Mouse (Mus musculus) neural tube, embryonic 14.5 days (tissue): ENCODE data around the gene Cdk14. TPM values are rescaled to one million over a fixed set of nuclear protein-coding genes. Genes with fewer than 3 reads are reported as not detected.
A peak's percentile ranks its signal among the peaks of the same experiment; 100 is the strongest.
"Not testable (repeated sequence)": the region's sequence is repeated elsewhere in the genome, so short reads cannot be mapped to it uniquely, and the experiment has no call there.

Experiments
- ATAC-seq: fragments of 200-750 bp; cut with Nextera tagmentation; 2 replicates; pipeline ENCODE4 v1.8.0; 2017; ENCODE audit warnings: low read depth, mild to moderate bottlenecking, moderate TSS enrichment, moderate library complexity
- H3K27ac ChIP-seq: fragments of 300-500 bp; sonication (generic); 2 replicates; pipeline ENCODE4 v1.5.1; 2014; ENCODE audit warnings: low read depth, mild to moderate bottlenecking, control low read depth, low read length, moderate library complexity, mixed read lengths
- H3K27me3 ChIP-seq: fragments of 300-500 bp; sonication (generic); 2 replicates; pipeline ENCODE4 v1.6.1; 2014; ENCODE audit warnings: low read length; ENCODE audit not compliant: control insufficient read depth, insufficient read depth
- H3K36me3 ChIP-seq: fragments of 300-500 bp; sonication (generic); 2 replicates; pipeline ENCODE4 v1.6.1; 2014; ENCODE audit warnings: low read length, mixed read lengths; ENCODE audit not compliant: control insufficient read depth, insufficient read depth
- H3K4me1 ChIP-seq: fragments of 300-500 bp; sonication (generic); 2 replicates; pipeline ENCODE4 v1.6.1; 2014; ENCODE audit warnings: low read length; ENCODE audit not compliant: control insufficient read depth, insufficient read depth
- H3K4me2 ChIP-seq: fragments of 300-500 bp; sonication (generic); 2 replicates; pipeline ENCODE4 v1.6.1; 2014; ENCODE audit warnings: mild to moderate bottlenecking, low read depth, low read length, control low read depth
- H3K4me3 ChIP-seq: fragments of 300-500 bp; sonication (generic); 2 replicates; pipeline ENCODE4 v1.5.1; 2014; ENCODE audit warnings: low read depth, low read length, control low read depth, mixed read lengths
- H3K9ac ChIP-seq: fragments of 300-500 bp; sonication (generic); replicated peaks from 2 replicates; pipeline ENCODE4 v1.6.1; 2014; ENCODE audit warnings: low read depth, mild to moderate bottlenecking, control low read depth, low read length, mixed read lengths
- H3K9me3 ChIP-seq: fragments of 300-500 bp; sonication (generic); 2 replicates; pipeline ENCODE4 v1.6.1; 2016; ENCODE audit warnings: low read length; ENCODE audit not compliant: control insufficient read depth
- WGBS: fragments of 180-500 bp; shearing (Covaris S2); extraction: QIAGEN DNeasy Blood & Tissue Kit; methylation state at CpG from one replicate; pipeline ENCODE4 v1.1.7; 2014; 5-methylcytosine and 5-hydroxymethylcytosine counted together
- polyA plus RNA-seq: library from polyadenylated mRNA; unstranded; fragments of >200 nt; fragmentation: Nextera tagmentation; extraction: Ambion mirVana; gene quantifications from 2 replicates; pipeline ENCODE4 v1.2.1, GENCODE M21; 2014

Gene Cdk14
- polyA plus RNA-seq, 1 experiment from 2014 or later = 53.5 TPM

- Histone ChIP-seq H3K4me3 (no peak overlapping the region), H3K9me3 (no peaks in the 10 kb centered on the region), H3K4me1 (no peaks in the 10 kb centered on the region), H3K9ac (no peak overlapping the region), H3K4me2 (no peak overlapping the region), H3K36me3 (no peaks in the 10 kb centered on the region), H3K27me3 (no peaks in the 10 kb centered on the region), H3K27ac (no peak overlapping the region)
- ATAC-seq = no peak
Observed at GRCm38 (mm10) chr5:5243648-5244047, 176.5 kb downstream of the Cdk14 start.

GRCm38 (mm10) chr5:5242704-5243103 is 177.4 kb downstream of the Cdk14 start:
- no peak overlapping the region for H3K4me2 ChIP-seq
- H3K9ac ChIP-seq = no peak overlapping the region
- H3K4me3 ChIP-seq = no peak overlapping the region
- no peak for ATAC-seq
- no peaks in the 10 kb centered on the region for H3K36me3 ChIP-seq
- 70% methylated on average over 5 of the region's 5 CpGs for WGBS
- no peaks in the 10 kb centered on the region for H3K9me3 ChIP-seq
- H3K4me1 ChIP-seq = no peaks in the 10 kb centered on the region
- no peaks in the 10 kb centered on the region for H3K27me3 ChIP-seq
- no peak overlapping the region for H3K27ac ChIP-seq

GRCm38 (mm10) chr5:5241088-5241487 is 179.0 kb downstream of the Cdk14 start:
- ATAC-seq = no peak

GRCm38 (mm10) chr5:5240121-5240520 is 180.0 kb downstream of the Cdk14 start:
- 92% methylated on average over 3 of the region's 3 CpGs for WGBS
- ATAC-seq = no peak
- H3K9ac ChIP-seq = no peak overlapping the region

More at GRCm38 (mm10) chr5:5241088-5241487, 179.0 kb downstream of the Cdk14 start:
- Histone ChIP-seq H3K36me3 (no peaks in the 10 kb centered on the region), H3K27ac (no peak overlapping the region), H3K27me3 (no peaks in the 10 kb centered on the region), H3K4me2 (no peak overlapping the region), H3K4me3 (no peak overlapping the region), H3K9ac (no peak overlapping the region), H3K9me3 (no peaks in the 10 kb centered on the region; the same call in 1 of the 2 replicates), H3K4me1 (no peaks in the 10 kb centered on the region)
- WGBS = 76% methylated on average over 6 of the region's 6 CpGs

GRCm38 (mm10) chr5:5234935-5235334 is 185.2 kb downstream of the Cdk14 start:
- not testable (repeated sequence) for H3K4me2 ChIP-seq, H3K27ac ChIP-seq, H3K4me3 ChIP-seq, H3K36me3 ChIP-seq, H3K9ac ChIP-seq, H3K27me3 ChIP-seq, H3K4me1 ChIP-seq, H3K9me3 ChIP-seq
- 89% methylated on average over 10 of the region's 10 CpGs for WGBS
- ATAC-seq = peak; percentile 58; the same call in 1 of the 2 replicates

More at GRCm38 (mm10) chr5:5240121-5240520, 180.0 kb downstream of the Cdk14 start:
- no peaks in the 10 kb centered on the region for H3K4me1 ChIP-seq
- H3K36me3 ChIP-seq = no peaks in the 10 kb centered on the region
- H3K4me2 ChIP-seq = no peak overlapping the region
- H3K4me3 ChIP-seq = no peak overlapping the region
- H3K9me3 ChIP-seq = no peaks in the 10 kb centered on the region; the same call in 1 of the 2 replicates
- no peaks in the 10 kb centered on the region for H3K27me3 ChIP-seq
- H3K27ac ChIP-seq = no peak overlapping the region

GRCm38 (mm10) chr5:5226966-5227365 is 193.1 kb downstream of the Cdk14 start:
- Histone ChIP-seq H3K9me3 (no peaks in the 10 kb centered on the region), H3K27me3 (no peaks in the 10 kb centered on the region), H3K4me2 (no peak overlapping the region), H3K36me3 (no peaks in the 10 kb centered on the region), H3K27ac (no peak overlapping the region), H3K4me3 (no peak overlapping the region), H3K9ac (no peak overlapping the region), H3K4me1 (no peaks in the 10 kb centered on the region)
- no peak for ATAC-seq
- 92% methylated on average over 4 of the region's 4 CpGs for WGBS

GRCm38 (mm10) chr5:5211780-5212135 is 208.4 kb downstream of the Cdk14 start:
- Histone ChIP-seq H3K27me3 (no peaks in the 10 kb centered on the region), H3K4me1 (no peaks in the 10 kb centered on the region), H3K9ac (no peak overlapping the region), H3K4me3 (no peak overlapping the region), H3K4me2 (no peak overlapping the region), H3K27ac (no peak overlapping the region), H3K36me3 (no peaks in the 10 kb centered on the region), H3K9me3 (no peaks in the 10 kb centered on the region)
- no peak for ATAC-seq
- 72% methylated on average over 1 of the region's 1 CpGs for WGBS

GRCm38 (mm10) chr5:5211034-5211779 is 208.9 kb downstream of the Cdk14 start:
- Histone ChIP-seq H3K4me2 (no peak overlapping the region), H3K9me3 (no peaks in the 10 kb centered on the region), H3K4me1 (no peaks in the 10 kb centered on the region), H3K27me3 (no peaks in the 10 kb centered on the region), H3K27ac (no peak overlapping the region), H3K4me3 (no peak overlapping the region), H3K9ac (no peak overlapping the region), H3K36me3 (no peaks in the 10 kb centered on the region)
- no peak for ATAC-seq
- WGBS = 72% methylated on average over 7 of the region's 7 CpGs

- no peaks in the 10 kb centered on the region for H3K9me3 ChIP-seq
- H3K27ac ChIP-seq = no peak overlapping the region
- H3K4me3 ChIP-seq = no peak overlapping the region
- no peak for ATAC-seq
- H3K4me2 ChIP-seq = no peak overlapping the region
- 84% methylated on average over 4 of the region's 4 CpGs for WGBS
- H3K36me3 ChIP-seq = no peaks in the 10 kb centered on the region
- H3K4me1 ChIP-seq = no peaks in the 10 kb centered on the region; the same call in 1 of the 2 replicates
- no peak overlapping the region for H3K9ac ChIP-seq
- H3K27me3 ChIP-seq = no peaks in the 10 kb centered on the region
Observed at GRCm38 (mm10) chr5:5208016-5208415, 212.1 kb downstream of the Cdk14 start.
